Mouse (Mus musculus) kidney, postnatal 10 days (tissue): ENCODE results near the gene Adgrg1.

Experiments used
- DNase-seq: peaks from one replicate; pipeline ENCODE4 v3.0.0; 2021; ENCODE audit warnings: mixed read lengths

Gene Adgrg1

DNA sequence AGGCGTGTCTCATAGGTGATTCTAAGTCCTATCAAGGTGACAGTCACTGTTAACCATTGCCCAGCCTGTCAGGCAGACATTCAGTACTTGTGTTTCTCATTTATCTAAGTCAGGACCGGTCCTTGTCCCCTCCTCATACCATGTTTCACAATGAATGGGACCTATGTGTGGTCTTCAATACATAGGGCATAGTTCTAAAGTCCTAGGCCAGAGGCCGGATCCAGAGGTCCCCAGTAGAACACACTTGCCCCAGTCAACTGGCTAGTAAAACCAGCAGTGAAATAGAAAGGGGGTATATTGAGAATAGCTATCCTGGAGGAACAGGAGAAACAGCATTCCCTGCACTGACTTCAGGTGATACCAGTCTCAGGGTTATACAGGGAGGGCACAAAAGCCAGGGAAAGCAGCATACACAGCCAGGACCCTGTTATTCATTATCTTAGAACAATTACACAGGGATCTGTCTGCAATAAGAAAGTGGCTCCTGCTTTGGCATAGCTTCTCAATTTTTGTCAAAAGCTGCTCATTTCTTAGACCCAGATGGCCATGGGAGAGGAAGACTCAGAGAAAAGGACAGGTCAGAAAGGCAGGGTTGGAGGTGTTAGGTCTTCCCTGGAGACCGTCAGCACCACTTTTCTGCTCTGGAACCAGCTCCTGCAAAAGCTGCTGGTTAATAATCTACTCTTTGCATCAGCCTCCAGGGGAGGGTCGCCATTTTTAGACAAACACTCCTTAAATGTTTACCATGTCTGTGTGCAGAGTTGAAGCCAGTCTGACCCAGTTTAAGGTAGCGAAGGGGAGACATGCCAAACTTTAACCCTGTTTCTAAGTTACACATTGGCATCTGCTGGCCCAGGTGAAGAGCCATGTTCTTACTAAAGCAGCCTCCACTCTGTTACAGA lies 67.6 kb downstream of the Adgrg1 start:
- DNase-seq, result peak; percentile 55

DNA sequence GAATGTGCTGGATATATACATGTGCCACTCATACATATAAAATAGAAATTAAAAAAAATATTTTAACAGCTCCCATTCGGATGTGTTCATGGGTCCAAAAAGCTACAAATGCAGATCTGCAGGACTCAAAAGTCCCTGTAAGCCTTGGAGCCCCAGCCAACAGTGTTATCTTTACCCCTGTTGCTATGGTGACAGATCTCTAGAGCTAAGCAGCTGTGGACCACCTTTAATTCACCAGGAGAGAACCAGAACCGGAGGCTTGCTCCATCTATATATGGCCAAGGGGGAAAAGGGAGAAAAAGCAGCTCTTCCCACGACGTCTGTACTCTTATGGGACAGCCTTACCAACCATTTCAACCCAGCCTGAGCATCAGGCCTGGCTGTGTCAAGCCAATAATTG lies 70.3 kb downstream of the Adgrg1 start:
- DNase-seq, result no peak

DNA sequence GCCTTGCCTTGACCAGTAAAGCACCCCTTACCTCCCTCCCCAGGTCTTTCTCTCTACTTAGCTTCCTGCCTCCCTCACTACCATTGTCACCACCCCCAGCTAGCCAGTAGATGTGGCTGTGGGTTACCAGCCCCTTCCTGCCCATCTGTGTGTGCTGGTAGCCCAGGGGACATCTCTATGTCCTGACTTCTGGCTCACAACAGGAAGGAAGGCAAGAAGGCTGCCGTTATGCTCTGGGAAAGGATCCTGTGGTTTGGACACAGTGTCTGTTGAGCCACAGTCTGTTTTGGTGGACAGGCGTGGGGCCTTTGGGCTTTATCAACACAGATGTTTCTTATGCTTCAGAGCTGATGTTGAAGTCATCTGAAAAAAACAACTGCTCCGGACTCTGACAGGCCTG lies 72.4 kb downstream of the Adgrg1 start:
- no peak for DNase-seq

GRCm38 (mm10) chr8:95047884-95048680 lies 73.5 kb downstream of the Adgrg1 start:
- no peak for DNase-seq

GRCm38 (mm10) chr8:95049636-95050035 lies 75.1 kb downstream of the Adgrg1 start:
- no peak for DNase-seq

GRCm38 (mm10) chr8:95054438-95054837 lies 79.9 kb downstream of the Adgrg1 start:
- DNase-seq, result no peak

GRCm38 (mm10) chr8:95054927-95055510 lies 80.5 kb downstream of the Adgrg1 start, which contains the start of gene Drc7:
Gene Drc7 (plus strand): TSS chr8:95055103.
- no peak for DNase-seq

DNA sequence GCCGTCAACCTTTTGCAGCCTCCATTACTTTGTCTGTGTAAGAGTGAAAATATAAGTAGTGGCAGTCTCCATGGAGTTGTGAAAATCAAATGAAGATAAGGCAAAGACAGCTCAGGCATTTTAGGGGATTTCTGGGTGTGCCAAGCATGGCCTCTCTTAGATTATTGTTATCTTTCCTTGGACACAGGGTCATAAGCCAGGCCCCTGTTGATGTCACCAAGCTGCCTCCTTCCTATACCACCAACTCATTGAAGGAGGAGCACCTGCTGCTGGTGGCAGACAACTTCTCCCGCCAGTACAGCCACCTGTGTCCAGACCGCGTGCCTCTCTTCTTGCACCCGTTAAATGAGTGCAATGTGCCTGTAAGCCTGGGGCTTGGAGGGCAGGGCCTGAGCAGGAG lies 81.9 kb downstream of the Adgrg1 start:
- no peak for DNase-seq

DNA sequence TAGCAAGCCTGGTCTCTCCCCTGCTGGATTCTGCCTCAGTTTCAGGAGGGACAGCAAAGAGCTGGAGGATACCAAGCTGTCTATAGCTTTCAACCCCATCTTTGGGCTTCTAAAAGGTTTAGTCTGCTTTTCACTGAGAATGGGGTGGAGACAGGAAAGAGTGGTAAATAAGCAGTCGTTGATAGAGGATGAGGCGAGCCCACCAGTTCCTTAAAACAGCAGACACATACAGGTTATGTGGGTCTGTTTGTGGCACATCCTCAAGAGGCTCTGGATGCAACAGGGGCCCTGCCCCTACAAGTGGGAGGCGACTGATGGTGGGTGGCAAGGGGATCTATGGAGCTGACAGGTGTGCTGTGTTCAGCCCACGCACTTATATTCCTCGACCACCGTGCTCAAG lies 84.1 kb downstream of the Adgrg1 start:
- DNase-seq, result no peak

GRCm38 (mm10) chr8:95059812-95060533 lies 85.4 kb downstream of the Adgrg1 start:
- peak; percentile 57 for DNase-seq
